Mouse (Mus musculus) right cerebral cortex, adult 2 months (tissue): ENCODE measurements at regions not wholly inside any gene's neighbourhood (a gene's known extent, or its start where the extent isn't known, plus 50 kb on each side); places are given as distances from the start of the nearest gene placed in this dataset.

Source experiments
- DNase-seq, 2 experiments: peaks; one replicate each; pipeline ENCODE4 v3.0.0; 2021 to 2022; ENCODE audit warnings: low spot score in 2 of 2

DNA sequence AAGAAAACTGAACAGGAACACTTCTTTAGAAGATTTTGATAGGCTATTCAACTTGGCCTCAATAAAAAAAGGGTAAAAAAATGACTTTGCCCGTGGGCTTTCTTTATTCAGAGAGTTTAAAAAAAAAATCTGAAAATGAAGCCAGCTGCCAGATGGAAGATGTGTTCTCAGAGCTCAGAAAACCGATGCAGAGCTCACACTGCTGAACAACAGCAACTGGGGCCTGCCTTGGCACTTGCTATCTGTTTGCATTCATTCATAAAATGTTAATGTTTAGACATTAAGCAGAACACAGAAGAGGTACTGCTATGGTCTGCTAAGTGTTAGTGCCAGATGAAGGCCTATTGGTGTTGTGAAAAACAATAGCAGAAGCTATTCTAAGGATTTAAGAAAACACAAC lies 173.8 kb upstream of the Smc2 start:
- no peak for DNase-seq

DNA sequence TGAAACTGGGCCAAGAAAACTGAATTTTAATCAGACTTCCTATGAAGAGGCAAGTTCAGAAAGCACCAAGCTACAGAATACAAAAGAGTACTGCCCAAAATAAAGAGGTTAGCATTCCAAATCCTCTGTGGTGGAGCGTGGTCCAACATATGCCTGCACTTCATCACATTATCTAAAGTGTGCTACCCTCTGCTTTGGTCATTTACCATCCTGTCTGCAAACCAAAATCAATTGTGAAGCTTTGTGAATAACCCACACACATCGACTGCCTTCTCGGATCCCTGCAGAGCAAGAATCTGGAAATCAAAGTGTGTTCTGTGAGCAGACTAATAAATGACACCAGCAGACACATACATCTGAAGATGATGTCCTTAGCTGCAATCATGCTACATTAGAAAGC lies 156.6 kb upstream of the Smc2 start:
- DNase-seq = no peak

DNA sequence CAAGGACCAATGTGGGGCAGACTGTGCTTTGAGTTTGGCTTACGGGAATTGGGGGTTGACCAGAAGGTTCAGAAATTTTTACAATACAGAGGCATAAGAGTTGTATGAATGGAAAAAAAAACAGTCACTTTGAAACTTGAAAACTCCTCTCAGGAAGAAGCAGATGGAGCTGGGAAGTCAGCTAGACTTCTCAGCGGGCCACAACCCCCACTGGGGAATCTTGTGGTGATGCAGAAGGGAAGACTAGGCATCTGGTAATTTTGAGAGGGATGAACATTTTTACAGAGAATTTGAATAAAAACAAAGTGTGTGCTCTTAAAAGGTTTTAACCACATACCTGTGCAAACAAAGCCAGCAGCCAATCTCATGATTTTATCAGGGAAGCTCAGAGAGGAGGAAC lies 154.1 kb upstream of the Smc2 start:
- DNase-seq = peak in 1 of 2 experiments; percentile 23

DNA sequence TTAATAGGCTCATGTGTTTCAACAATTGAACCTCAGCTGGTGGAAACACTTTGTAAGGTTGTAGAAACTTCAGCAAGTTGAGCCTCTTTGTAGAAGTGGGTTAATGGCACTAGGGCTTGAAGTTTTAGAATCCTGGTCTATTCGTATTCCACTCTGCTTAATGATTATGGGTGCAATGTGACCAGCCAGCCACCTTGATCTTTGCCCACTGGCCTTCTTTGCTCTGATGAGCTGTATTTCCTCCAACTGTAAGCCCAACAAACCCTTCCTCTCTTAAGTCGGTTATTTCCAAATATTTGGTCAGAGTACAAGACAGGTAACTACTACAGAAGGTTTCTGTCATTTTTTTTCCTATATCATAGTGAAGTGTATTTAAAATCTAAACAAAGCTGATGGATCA lies 145.4 kb upstream of the Smc2 start:
- DNase-seq = no peak

DNA sequence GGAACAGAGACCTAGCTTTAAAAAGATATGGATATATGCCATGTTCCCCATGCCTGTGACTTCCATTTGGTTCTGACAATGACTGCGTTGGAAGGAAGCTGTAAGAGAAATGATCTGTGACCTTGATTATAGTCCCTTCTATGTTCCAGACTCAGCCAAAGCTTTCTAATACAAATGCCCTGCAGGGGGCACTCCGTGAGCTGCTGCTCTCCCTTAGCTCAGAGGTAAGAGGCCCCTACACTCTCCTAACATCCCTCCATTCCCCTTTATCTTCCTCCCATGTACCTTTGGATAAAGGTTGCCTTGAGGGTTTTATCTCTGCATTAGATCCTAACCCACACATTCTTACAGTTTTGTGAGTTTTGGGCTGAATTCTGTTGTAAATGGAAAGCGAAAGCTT lies 139.8 kb upstream of the Smc2 start:
- DNase-seq = no peak

DNA sequence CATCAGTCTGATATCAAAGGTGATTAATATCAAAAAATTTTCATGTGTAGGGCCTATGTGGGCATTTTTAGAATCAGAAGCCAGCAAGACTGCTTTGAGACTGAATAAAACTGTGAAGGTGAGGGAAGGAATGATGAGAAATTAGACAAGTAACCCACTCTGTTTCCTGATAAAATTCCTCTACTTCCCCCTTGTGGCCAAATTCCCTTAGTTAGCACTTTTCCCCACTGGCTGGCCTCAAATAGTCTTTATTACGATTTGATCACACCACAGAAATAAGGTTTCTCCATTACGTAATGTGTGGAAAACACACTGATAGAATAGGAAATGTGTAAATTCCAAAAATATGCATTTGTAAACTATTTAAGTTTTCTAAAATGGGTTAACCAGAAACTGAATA lies 137.4 kb upstream of the Smc2 start:
- no peak for DNase-seq

DNA sequence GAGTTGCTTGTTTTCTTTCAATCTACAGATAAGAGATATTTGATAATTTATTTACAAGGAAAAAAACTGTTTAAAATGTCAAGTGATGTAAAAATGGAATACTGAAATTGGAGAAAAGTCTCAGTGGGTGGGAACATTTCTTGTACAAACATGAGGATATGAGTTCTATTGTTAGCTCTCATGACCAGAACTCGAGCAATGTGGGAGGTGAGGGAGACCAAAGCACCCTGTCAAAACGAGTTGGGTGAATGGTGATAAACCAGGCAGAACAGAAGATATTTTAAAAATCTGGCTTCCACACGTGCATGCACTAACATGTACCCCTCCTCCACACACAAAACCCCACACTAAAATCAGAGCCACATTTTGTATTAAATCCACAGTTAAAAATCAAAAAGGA lies 114.7 kb upstream of the Smc2 start:
- DNase-seq = no peak

DNA sequence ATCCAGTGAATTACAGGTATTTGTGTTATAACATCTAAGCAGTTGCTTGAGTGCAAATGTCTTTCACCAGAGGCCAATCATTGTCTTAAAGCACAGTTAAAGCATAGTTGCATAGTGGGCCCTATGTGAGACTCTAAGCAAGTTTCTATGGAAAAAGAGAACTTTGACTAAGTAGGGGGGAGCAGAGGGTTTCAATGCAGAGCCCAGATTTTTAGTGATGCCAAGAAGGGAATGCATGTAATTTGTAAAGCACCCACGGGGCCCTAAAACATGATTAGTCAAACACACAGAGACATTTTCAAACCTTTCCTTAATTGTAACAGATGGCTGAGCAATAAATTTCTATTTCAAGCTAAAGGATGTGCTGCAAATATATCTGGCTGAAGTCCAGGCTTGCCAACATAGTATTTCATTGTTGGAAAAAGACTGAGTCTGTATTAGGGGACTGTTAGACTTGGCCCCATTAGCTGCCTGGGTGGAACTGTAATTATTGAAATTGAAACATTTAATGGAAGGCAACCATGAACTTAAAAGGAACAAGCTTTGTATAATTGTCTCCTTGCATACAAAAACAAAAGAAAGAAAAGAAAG lies 107.6 kb upstream of the Smc2 start:
- DNase-seq = peak in 1 of 2 experiments; percentile 18

DNA sequence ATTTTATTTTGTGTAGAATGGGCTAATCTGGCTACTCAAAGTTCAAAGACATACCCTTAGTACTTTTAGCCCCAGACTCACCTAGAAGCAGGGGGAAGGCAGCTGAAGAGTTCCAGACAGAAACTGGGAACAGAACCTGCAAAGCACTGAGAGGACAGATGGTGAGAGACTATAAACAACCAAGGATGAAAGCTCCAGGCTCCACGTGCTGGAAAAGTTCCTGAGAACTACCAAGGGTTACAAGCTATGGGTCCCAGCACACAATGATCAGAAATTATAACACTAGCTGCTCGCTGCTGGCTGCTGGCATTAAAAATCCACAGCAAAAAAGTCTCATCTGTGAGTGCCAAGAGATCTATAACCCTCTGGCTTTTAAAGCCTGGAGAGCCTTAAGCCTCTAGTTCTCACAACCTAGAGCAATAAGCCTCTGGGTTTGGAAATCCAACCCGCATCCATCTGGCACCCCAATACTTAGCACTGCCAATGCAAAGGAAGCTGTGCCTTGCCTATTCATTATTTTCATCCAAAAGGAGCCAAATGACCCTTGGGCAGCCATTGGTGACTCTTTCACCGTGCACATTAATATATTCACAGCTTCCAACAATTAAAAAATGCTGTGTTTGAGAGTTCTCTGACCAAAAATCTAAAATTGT lies 102.6 kb upstream of the Smc2 start:
- no peak for DNase-seq

DNA sequence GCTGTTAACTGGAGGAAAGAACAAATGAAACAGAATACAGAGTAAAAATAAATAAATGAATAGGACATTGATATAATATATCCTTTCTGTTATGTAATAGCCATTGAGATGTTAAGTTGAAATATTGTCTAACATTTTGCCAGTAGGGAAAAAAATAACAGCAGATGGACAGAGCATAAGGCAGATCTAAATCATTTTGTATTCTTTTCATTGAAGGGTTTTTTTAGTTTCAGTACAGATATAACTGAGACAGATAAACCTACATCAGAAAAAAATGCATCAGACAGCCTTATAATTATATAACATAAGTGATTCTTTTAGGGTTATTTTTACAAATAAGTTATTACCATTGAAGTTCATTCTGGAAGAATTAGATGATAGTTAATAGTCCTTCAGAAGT lies 97.8 kb upstream of the Smc2 start:
- DNase-seq = no peak

DNA sequence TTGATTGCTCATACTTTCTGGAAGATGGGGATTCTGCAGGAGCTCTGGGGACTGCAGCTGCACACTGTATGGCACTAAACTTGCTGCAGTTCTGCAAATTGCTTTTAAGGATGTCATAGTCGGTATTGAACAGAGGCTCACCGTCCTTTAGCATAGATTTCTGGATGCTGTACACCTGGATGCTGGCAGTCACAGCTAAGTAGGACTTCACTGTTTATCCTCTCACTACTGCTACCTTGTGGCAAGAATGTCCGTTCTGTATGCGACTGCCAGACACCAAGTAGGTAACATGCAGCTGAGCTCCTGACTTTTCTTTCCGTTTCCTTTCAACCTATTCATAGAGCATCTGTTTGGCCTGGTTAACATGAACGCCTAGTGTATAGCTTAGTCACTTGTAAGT lies 77.3 kb upstream of the Smc2 start:
- peak in 1 of 2 experiments; percentile 7 for DNase-seq

DNA sequence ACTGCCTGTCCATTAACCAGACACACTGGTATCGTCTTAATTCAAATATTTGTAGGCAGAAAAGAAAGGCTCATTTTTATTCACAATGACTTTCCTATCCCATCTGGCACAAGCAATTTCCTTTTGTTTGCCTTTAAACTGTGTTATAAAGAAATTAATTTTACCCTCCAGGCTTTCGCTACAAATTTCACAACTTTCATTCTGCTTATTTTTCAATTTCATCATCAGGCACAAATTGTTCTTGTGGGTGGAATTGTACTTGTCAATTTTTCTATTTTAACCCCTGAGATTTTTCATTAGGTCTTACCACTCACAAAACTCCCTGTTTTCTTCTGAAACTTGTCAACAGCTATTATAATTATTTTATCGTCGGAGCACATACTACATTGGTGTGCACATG lies 73.2 kb upstream of the Smc2 start:
- DNase-seq = no peak

DNA sequence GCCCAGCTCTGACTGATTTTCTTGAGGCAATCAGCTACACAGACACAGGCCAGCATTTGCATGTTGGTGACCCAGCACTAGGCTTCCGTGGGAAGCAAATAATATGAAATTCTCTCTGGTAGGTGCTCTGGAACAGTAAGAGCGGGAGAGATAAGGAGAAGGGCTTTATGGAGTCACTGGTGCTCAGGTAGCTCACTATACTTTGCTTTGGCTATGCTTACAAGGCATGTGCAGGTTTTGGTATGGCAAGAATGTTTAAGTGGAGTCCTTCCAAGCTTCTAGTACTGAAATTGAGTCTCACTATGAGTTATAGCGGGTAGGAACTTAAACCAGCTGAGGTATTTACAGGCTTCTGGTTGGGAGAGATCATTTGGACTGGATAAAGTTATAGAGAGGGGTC lies 70.5 kb upstream of the Smc2 start:
- no peak for DNase-seq
